Comparison of ENCODE assay signal across 16 mouse cellular contexts in the genomic region with DNA sequence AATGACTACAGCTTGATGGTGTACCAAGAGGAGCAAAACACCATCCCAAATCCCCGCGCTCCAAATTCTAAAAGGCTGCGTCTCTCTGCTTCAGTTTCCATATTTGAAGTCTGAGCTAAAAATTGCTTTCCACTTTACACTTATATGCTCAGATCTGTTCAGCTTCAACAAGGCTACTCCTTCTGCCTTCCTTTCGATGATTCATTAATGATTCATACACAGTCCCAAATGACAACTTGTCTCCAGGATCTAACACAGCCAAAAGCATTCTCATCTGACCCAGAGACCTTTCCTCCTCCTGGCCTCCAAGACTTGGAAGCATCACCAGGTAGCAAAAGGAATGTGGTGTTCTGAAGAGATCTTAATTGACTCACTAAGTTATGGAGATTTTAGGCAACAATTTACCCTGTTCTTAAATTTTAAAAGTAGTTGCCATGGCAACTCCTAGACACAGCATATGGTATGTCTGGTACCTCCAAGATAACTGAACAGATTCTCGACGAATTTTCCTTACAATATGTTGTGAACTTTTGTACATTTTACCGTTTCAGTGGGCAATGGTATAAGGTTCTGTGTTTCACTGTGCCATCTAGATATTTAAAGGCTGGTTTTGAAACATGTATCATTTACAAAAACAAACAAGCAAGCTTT.
A peak's percentile ranks its signal among the peaks of the same experiment; 100 is the strongest.
DNase-seq lines count a peak whose midpoint lies in the region; ATAC-seq and TF ChIP-seq lines count a peak whose summit lies in the region.
"Had no signal": no experiment of that assay in that cellular context is flagged by ENCODE, and none has a peak within 500 bp of the region (broad histone marks: within the 10 kb centered on the region; RNA-seq: fewer than 3 reads in every experiment).

No protein-coding gene starts in this region.

- H3K9me3 ChIP-seq in midbrain, postnatal 0 days (ENCODE audit: low read length): no peaks in the 10 kb centered on the region
- no peaks in the 10 kb centered on the region for H3K9me3 ChIP-seq in midbrain, embryonic 15.5 days
- H3K9me3 ChIP-seq: limb, embryonic 10.5 days had no signal

- no peaks in the 10 kb centered on the region for H3K4me1 ChIP-seq in midbrain, postnatal 0 days (ENCODE audit: insufficient read depth, low read length)
- no peaks in the 10 kb centered on the region for H3K4me1 ChIP-seq in midbrain, embryonic 15.5 days
- H3K4me1 ChIP-seq: limb, embryonic 10.5 days had no signal

- no peak overlapping the region for H3K4me3 ChIP-seq in midbrain, postnatal 0 days (ENCODE audit: low read depth, low read length)
- H3K4me3 ChIP-seq in midbrain, embryonic 15.5 days: no peak overlapping the region
- H3K4me3 ChIP-seq: limb, embryonic 10.5 days had no signal

- H3K9ac ChIP-seq in midbrain, postnatal 0 days (replicated peaks; ENCODE audit: low read length, poor library complexity, severe bottlenecking): no peak overlapping the region
- H3K9ac ChIP-seq in midbrain, embryonic 15.5 days: no peak overlapping the region
- H3K9ac ChIP-seq: liver, embryonic 14.5 days had no signal

- H3K27me3 ChIP-seq in midbrain, postnatal 0 days (ENCODE audit: insufficient read depth, low read length): no peaks in the 10 kb centered on the region
- no peaks in the 10 kb centered on the region for H3K27me3 ChIP-seq in midbrain, embryonic 15.5 days (replicated peaks)

- no peaks in the 10 kb centered on the region for H3K36me3 ChIP-seq in midbrain, postnatal 0 days (ENCODE audit: insufficient read depth, low read length)
- H3K36me3 ChIP-seq in midbrain, embryonic 15.5 days (replicated peaks): no peaks in the 10 kb centered on the region
- H3K36me3 ChIP-seq: limb, embryonic 10.5 days had no signal

- WGBS in midbrain, postnatal 0 days: 72% methylated on average over 7 of the region's 7 CpGs
- WGBS in midbrain, embryonic 15.5 days: 76% methylated on average over 7 of the region's 7 CpGs

- no peak for DNase-seq in midbrain, postnatal 0 days (ENCODE audit: low spot score)
- peak; percentile 9 to 12 for DNase-seq in frontal cortex, postnatal 25 days (ENCODE audit: low spot score in 2 of 2)
- peak; percentile 5 to 45 for DNase-seq in left cerebral cortex, adult 8-10 months (ENCODE audit: low spot score in 2 of 2)
- peak; percentile 72 for DNase-seq in telencephalon, adult 2 months (ENCODE audit: low read depth, low spot score)
- DNase-seq in gastrocnemius, postnatal 36 days: no peak
- DNase-seq: cerebellum, adult 11-12 months; heart, postnatal 36 days; kidney, postnatal 10 days; lung, postnatal 10 days; spleen, adult 18-20 months had no signal

- H3K27ac ChIP-seq in midbrain, postnatal 0 days (ENCODE audit: low read depth, low read length): no peak overlapping the region
- no peak overlapping the region for H3K27ac ChIP-seq in midbrain, embryonic 15.5 days
- H3K27ac ChIP-seq: limb, embryonic 10.5 days; liver, embryonic 14.5 days had no signal

- no peak for TF ChIP-seq CTCF in midbrain, postnatal 0 days (IDR thresholded peaks at IDR 0.05)

- 0 out of 2 replicates have a peak, but pooled peaks have one; percentile 38 for ATAC-seq in midbrain, postnatal 0 days (ENCODE audit: low FRiP score)
- no peak for ATAC-seq in midbrain, embryonic 15.5 days (replicated peaks)
- no peak for ATAC-seq in CD4-positive, CD25-positive, alpha-beta regulatory T cell, adult 4 months
- ATAC-seq in inflammation-experienced regulatory T-cells, adult 6 months: no peak

- H3K4me2 ChIP-seq in midbrain, postnatal 0 days (ENCODE audit: low read depth, low read length, poor library complexity, severe bottlenecking): no peak overlapping the region
- no peak overlapping the region for H3K4me2 ChIP-seq in midbrain, embryonic 15.5 days
- H3K4me2 ChIP-seq: heart, embryonic 11.5 days had no signal

- intact Hi-C loops in gastrocnemius, postnatal 36 days (cut with DNase I): no loop called here

Comparison
In these comparisons a context has a peak if more than half of its experiments do, and no peak if none do; other contexts are left out.
1. DNase-seq: peak in frontal cortex, postnatal 25 days (2 of 2), left cerebral cortex, adult 8-10 months (2 of 2) and telencephalon, adult 2 months (single experiment); none in midbrain, postnatal 0 days (single experiment) and gastrocnemius, postnatal 36 days (0 of 2).